Mouse (Mus musculus) c-Kit-positive CD71-positive TER-119-negative erythroid progenitor cells, embryonic 14.5 days (primary cell): ENCODE results near the gene Cep63.
A peak's percentile ranks its signal among the peaks of the same experiment; 100 is the strongest.

Experiments used
- DNase-seq: peaks from one replicate; pipeline ENCODE4 v3.0.0-alpha.2; 2013; ENCODE audit warnings: low read depth

The Cep63 gene

DNA sequence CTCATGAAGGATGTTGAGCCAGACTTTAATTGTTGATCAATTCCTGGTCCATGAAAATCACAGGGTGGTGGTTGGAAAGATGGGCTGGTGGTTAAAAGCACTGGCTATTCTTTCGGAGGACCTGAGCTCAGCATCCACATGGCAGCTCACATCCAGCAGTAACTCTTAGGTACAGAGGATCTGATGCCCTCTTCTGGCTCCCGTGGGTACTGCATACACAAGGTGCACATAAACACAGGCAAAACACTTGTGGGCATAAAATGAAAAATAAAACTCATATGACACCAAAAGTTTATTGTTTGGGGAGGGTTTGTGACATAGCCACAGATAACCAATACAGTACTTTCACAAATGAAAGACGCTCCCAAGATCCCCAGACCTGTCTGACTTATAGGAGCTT lies 67.9 kb downstream of the Cep63 start:
- DNase-seq: no peak

DNA sequence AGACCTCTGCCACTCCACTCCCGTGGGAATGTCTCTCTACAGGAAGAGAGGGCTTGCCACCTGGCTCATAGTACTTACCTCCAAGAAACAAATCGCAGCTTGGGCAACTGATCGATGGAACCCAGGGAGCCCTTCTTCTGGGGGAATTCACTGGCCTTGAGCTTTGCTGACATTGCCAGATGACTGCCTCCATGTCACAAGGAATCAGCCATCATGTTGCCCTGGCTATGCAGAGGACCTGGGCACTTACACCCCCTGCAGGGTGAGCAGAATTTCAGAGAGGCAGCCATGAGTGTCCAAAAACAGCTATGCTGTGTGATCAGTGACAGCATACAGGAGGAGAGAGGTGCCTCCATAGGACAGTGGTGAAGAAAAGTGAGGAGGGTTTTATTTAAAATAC lies 72.6 kb downstream of the Cep63 start:
- no peak for DNase-seq

DNA sequence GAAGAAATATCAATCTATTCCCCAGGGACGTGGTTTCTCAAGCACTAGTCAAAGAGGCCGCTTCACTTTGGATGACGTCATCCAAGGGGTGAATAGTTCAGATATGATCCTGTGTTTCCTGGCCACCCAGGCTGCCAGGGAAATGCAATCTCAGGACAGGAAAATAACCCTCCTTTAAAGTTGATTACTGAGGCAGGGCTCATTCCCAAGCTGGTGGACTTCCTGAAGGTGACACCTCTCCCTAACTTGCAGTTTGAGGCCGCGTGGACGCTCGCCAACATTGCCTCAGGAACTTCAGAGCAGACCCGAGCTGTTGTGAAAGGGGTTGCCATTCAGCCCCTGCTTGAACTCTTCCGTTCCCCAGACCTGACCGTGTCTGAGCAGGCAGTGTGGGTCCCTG lies 74.6 kb downstream of the Cep63 start:
- DNase-seq: no peak

DNA sequence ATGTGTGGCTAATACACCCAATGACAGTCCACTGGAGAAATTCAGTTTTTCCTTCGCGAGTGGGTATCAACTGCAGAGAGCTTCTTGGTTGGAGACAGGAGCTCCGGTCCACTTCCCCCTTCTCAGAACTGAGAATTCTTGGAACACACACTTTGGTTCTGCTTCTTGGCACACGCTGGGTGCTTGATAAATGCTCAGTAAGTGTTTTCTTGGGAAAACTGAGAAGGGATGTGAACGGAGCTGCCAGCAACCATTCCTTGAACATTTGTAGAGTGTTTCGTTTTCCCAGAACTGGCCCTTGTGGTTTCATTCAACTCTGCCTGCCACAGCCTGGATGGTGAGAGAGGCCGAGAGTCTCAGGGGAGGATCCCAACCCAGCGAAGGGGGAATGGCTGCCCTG lies 77.1 kb downstream of the Cep63 start:
- DNase-seq: no peak

DNA sequence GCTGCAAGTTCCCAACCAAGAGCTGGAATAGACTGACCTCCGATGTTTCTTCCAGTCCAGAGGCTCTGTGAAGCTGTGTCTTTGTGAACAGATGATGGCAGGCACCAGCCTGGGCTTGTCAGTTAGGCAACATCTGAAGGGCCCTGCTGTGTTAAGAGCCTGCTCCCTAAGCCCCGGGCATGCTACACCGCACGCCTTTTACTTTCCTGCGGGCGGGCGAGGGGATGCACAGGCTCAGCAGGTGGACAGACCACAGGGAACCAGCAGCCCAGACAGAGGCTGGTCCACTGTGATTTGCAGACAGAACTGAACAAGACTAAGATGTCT lies 79.3 kb downstream of the Cep63 start:
- no peak for DNase-seq

DNA sequence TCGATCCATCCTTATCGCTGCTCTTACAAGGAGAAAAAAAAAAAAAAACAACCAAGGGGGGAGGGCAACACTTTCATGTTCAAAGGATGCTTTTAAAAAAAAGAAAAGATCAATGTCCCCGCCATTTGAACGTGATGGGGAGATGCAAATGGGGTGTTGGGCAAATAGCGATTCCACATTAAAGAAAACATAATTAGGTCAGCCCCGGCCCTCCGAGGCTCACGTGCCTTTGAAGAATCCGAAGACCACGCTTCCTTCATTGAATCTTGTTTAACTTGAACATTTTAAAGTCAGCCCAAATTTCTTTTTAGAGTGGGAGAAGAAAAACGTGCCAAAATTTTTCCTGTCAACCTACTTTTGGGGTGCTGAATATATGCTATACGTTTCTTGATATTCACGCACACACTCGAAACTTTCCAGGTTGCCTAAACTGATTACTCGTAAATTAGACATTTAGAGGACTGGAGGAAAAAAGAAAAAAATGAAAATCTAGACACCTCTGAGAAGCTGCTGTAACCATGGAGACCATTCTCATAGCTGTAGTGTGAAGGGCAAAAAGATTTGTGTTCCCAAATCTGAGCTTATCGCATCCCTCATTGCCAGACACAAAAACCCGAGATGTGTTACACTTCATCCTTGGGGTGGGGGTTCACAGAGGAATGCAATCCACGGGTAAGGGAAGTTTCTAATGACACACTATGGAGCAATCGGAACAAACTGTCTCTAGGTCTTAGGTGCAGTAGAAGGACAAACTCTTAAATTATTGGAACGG lies 79.9 kb downstream of the Cep63 start:
- DNase-seq: no peak

DNA sequence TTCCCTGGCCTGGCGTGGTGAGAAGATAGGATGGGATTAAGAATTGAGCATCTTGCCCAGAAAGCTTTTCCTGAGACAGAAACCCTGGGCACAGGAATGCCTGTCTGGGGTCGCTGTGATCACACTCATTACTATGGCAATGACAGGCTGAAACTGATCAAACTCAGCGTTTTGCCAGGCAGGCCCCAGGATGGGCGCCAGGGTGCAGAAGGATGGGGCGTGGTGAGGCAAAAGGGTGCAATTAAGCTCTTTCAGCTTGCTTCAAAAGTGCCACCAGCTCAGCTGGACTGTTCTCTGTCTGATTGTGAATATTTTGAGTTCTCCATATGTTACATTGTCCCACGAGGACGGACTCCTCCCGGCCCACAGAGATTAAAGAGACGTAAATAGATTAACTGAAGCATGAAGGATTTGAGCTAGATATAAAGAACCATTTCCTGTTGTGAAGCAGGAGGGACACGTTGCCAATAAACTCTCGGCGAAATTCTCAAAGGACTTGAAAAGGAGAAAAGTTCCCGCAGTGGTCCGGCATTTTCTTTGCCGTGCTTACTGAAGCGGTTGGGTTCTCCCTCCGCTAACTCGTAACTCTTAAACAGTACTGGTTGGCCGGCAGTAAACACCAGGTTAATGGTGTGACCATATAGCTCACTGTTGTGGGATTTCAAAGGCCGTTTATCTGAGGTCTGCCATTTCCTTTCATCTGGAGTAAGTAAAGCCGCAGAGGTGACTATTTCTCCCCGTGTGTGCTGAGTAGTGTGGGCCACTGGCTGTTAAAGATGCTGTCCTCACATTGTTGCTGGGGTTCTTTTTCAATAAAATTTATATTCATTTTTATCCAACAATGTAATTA lies 80.7 kb downstream of the Cep63 start:
- no peak for DNase-seq

DNA sequence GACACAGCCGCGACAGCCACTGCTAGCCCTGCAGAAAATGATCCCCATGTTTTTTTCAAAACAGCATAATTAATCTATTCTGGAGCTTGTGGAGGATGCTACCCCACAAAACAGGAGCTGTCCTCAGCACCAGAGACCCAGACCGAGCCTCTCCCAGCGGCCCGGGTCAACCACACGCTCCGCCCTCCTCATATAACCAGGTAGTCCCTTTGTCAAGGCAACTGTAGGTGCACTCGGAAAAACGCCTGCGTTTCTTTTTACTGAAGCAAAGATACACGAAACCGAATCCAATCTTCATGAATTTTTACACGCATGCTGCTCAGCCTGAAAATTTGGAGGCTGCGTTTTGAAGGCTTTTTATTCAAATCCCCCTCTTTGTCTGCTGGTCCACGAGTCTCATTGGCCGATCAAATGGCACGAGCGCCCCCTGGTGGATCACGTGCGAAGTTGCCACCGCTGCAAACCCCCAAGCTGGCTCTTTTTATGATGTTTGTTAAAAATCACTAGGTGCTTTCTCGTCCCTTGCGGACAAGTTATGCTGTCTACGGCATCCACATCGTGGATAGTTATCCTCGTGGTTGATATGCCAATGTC lies 81.5 kb downstream of the Cep63 start:
- peak; percentile 51 for DNase-seq

DNA sequence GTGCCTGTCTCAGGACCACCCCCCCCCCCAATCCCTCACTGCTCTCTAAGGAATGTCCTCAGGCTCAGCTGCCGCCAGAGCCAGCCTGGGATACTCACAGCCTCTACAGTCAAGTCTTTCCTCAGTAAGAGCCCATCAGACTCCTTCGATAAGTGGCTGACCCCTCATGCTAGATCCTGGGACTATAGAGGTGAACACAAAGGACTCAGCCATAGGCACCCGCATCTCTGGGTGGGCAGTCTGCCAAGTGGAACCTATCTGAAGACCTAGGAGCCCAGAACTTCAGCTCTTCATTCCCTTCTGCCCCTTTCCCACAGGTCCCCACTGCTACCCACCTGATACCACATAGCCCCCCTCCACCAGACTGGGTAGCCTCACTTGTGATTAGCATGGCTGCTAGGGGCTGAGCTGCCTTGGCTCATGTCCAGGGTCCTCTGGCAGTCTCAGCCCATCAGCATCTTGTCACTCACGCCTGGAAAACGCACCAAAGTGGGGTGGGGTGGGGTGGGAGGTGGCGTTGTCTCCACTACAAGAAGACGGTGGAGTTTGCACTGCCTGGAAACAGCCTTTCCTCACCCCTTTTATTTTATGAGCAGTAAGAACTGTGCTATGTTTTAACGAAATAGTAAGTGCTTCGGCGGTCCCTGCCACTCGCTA lies 82.1 kb downstream of the Cep63 start:
- DNase-seq: no peak

DNA sequence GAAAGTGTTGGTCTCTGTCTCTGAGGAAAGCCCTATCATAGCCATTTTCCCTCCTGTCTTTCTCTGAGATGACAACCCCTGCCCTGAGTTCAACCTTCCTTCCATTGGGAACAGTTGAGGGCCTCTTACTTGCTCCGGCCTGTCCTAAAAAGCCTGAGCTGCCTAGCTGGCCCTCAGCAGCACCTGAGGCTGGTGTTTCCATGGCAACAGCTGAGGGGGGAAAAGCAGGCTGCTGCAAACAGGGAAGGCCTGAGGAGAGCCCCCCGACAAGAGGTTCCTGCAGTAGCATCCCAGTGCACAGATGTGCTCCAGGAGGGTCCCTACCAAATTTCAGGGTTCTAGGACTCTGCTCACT lies 82.6 kb downstream of the Cep63 start:
- no peak for DNase-seq

DNA sequence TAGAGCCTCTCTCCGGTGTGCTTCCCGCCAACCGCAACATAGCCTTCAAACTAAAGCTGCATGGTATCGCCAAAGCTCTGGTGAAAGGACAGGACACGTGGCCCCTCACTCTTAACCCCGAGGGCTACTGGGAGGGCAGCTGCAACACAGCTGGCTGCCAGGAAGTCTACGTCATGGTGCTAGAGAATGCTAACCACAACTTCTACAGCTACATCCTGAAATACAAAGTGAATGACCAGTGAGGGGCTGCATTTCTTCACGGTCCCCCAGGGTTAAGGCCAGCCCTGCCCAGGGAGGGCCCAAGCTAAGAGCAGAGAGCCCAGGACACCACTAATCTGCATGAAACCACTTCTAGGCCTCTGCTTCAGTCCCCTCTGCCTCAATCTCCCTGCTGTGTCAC lies 83.8 kb downstream of the Cep63 start:
- DNase-seq: no peak

DNA sequence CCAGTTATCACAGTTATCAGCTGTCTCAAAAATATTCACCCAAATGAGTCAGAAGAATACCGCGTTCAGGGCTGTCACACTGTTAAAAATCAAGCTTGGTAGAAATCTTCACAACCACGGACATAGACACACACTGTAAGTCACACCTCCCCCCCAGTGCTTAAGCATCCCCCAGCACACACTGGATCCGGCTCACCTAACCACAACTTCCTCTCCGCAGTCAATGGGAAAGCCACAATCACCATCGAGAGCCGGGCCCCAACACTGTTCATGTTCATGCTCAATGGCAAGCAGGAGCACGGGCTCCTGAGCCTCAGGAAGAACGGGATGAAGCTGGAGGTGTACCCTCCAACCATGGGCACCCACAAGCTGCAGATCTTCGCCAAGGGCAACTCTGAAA lies 84.7 kb downstream of the Cep63 start:
- no peak for DNase-seq

DNA sequence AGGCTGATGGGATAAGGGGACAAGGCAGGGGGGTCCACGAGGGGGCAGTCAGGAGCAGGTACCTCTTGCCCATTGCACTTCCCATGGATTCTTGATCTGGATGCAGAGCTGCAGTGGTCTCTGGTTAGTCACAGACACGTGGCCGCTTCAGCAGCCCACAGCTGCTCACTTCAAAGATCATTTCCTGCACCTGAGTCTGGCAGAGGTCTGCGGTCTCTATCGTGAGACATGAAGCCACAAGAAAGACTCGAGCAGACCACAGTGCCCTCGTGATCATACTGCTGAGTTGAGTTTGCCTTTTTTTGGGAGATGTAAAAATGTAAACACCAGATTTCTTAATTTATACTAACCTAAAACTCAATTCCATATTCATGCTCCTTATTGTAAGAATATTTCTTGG lies 86.6 kb downstream of the Cep63 start:
- DNase-seq: no peak

DNA sequence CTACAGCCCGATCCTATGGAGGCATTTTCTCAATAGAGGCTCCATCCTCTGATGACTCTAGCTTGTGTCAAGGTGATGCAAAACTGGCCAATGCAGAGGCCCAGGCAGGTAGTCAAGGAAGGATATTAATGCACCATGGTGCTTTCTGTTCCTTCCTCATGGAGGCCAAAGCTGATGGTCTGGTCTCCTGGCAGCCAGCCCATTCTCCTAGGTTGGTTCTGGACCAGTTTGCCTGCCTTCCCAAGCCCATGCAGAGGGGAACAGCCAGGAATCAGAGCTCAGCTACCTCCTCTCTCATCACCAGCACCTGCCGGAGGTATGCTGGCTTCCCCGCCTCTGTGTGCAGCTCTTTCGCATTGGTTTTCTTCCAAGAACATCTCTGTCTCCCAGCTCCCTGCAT lies 89.4 kb downstream of the Cep63 start:
- no peak for DNase-seq
